Mouse (Mus musculus) testis, adult 2 months (tissue): ENCODE measurements at regions not wholly inside any gene's neighbourhood (a gene's known extent, or its start where the extent isn't known, plus 50 kb on each side); places are given as distances from the start of the nearest gene placed in this dataset.

Experiments
- CTCF ChIP-seq: fragments of 200-500 bp; IDR thresholded peaks from 2 replicates; pipeline ENCODE4 v1.5.1; 2012; ENCODE audit warnings: low read depth, mild to moderate bottlenecking, inconsistent platforms, low read length, moderate library complexity; ENCODE audit not compliant: control insufficient read depth, insufficient read depth, insufficient replicate concordance
- POLR2A ChIP-seq: fragments of 200-500 bp; IDR thresholded peaks from 2 replicates; pipeline ENCODE4 v1.6.1; 2012; ENCODE audit warnings: low read depth, mild to moderate bottlenecking, inconsistent platforms, low read length, moderate library complexity; ENCODE audit not compliant: control insufficient read depth

GRCm38 (mm10) chr10:87742766-87743165, 115.3 kb upstream of the Igf1 start:
- TF ChIP-seq POLR2A (no peak), CTCF (no peak)
